Comparison of ENCODE assay signal across 9 mouse cellular contexts in genomic region chr11:50546456-50547144, GRCm38 (mm10). TPM values are rescaled to one million over a fixed set of nuclear protein-coding genes. Genes with fewer than 3 reads are reported as not detected.
DNase-seq lines count a peak whose midpoint lies in the region.
"Had no signal": no experiment of that assay in that cellular context is flagged by ENCODE, and none has a peak within 500 bp of the region (broad histone marks: within the 10 kb centered on the region; RNA-seq: fewer than 3 reads in every experiment).

No protein-coding gene starts in this region.

- intact Hi-C loops in left cerebral cortex, postnatal 25 days (cut with DNase I) = no loop called here

- peak; percentile 28 for DNase-seq in gastrocnemius, adult 18-20 months (ENCODE audit: low spot score)
- no peak for DNase-seq in gastrocnemius, postnatal 25 days
- peak; percentile 44 for DNase-seq in adrenal gland, postnatal 25 days
- DNase-seq in frontal cortex, postnatal 36 days (ENCODE audit: low spot score in 2 of 2) = peak; percentile 31 to 42
- DNase-seq in left cerebral cortex, postnatal 25 days (ENCODE audit: low spot score in 2 of 2) = peak; percentile 56 to 71
- DNase-seq in yolk sac, embryonic 10.5 days (ENCODE audit: low spot score) = no peak
- DNase-seq in thymus, postnatal 4 days = no peak
- DNase-seq in ovary, postnatal 14 days (ENCODE audit: low spot score) = no peak
- DNase-seq: spleen, adult 18-20 months had no signal

RNA-seq across cellular contexts. Expression of gene Adamts2, which starts 55.3 kb away (rescaled TPM):
- total RNA-seq in gastrocnemius, adult 18-20 months (2021) = 1 to 10 TPM; 4.8 to 5.6 TPM
- total RNA-seq in gastrocnemius, postnatal 25 days (2021) = 10 to 100 TPM; 15.1 to 16.4 TPM
- total RNA-seq in adrenal gland, postnatal 25 days (2021) = 5.0 and 6.6 TPM in 2 replicates
- 10 to 100 TPM in 1 of 2 experiments, 1 to 10 TPM in 1; 9.7 to 12.4 TPM for total RNA-seq in left cerebral cortex, postnatal 25 days (2021)

Comparison
In these comparisons a context has a peak if more than half of its experiments do, and no peak if none do; other contexts are left out.
1. DNase-seq: peak in gastrocnemius, adult 18-20 months (single experiment), adrenal gland, postnatal 25 days (single experiment), frontal cortex, postnatal 36 days (2 of 2) and left cerebral cortex, postnatal 25 days (2 of 2); none in gastrocnemius, postnatal 25 days (single experiment), yolk sac, embryonic 10.5 days (single experiment), thymus, postnatal 4 days (single experiment) and ovary, postnatal 14 days (single experiment).